Mouse (Mus musculus) granulocyte monocyte progenitor cell, adult 5-6 weeks (primary cell): ENCODE measurements around the gene Rasl11b. TPM values are rescaled to one million over a fixed set of nuclear protein-coding genes. Genes with fewer than 3 reads are reported as not detected.

Experiments used
- ATAC-seq: replicated peaks from 2 replicates; pipeline ENCODE4 v1.8.0; 2016; ENCODE audit warnings: mild to moderate bottlenecking, moderate TSS enrichment, inconsistent platforms; ENCODE audit not compliant: poor library complexity, severe bottlenecking
- total RNA-seq, 2 experiments: library from RNA; stranded (forward) in 1 of 2; stranded (reverse) in 1 of 2; fragments of 200-712, 200-1000 nt in 1 of 2; fragments of >200 nt in 1 of 2; fragmentation: Nextera tagmentation in 1 of 2; gene quantifications; 2 replicates each; pipeline ENCODE4 v1.2.3; 2014 to 2017

Rasl11b gene
- not detected in 2 replicates for total RNA-seq (2014; fragmentation: Nextera tagmentation)
- 0.99 and 1.8 TPM in 2 replicates for total RNA-seq (2017)

DNA sequence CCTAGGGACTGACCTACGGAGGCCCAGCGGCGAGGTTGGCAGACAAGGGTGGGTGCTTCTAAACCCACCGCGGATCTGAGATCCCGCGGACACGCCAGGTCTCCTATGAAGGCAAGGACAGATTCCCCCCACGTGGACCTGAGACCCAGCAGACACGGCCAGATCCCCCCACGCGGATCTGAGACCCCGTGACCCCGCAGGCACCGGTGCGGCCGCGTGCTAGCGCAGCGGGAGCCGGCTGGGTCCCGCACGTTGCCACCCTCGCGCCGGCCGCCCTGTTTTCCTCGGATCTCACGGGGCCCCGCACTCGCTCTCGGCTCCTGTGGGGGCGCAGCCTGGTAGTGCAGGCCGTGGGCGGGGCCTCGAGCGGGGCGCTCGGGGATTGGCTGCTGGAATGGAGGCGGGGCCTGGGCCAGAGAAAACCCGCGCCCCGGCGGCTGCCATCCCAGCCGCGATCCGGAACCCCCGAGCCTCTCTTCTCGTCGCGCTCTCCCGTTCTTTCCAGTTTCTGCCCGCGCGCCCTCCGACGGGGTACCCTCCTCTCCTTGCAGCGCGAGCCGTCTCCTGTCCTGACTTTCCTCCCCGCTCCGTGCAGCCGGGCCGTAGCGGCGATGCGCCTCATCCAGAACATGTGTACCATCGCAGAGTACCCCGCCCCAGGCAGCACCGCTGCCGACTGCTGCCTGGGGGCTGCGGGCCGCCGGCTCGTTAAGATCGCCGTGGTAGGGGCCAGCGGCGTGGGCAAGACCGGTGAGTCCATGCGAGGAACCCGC lies at the start of gene Rasl11b:
Rasl11b (plus strand) TSS at position 446 of the 773 bp plus-strand sequence.
- peak; percentile 98 for ATAC-seq

DNA sequence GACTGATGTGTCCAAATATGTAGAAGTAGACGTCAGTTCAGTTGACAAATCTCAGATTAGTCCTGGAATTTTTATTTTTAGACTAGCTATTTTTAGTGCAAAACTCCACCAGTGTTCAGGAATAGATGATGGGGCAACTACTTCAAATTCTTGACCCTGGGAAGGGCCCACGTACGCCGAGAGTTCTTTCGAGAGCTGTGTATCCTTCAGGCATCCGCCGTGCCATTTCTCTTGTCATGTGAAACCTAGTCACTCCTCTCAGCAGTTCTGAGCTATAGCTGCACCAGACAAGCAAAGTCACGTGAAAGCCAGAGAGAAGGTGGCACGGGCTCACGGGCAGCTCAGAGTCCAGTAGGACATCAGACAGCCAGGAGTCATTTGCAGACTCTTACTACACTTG lies 47.5 kb upstream of the Rasl11b start:
- no peak for ATAC-seq

DNA sequence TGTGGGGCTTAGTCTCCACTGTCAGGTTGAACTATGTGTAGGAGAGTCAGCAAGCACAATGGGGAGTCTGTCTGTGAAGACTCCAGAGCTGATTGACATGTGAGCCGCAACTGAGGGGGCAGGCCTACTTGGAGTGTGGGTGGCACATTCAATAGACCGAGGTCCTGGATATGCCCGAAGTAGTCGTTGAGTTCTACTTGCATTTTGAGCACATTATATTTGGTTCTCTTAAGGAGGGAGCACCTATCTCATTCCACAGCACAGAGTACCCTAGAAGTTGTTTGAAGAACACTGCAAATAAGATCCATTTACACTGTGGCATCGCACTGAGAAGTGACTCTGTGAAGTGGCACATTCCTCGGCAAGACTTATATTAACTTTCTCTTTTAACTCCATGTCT lies 45.1 kb upstream of the Rasl11b start:
- no peak for ATAC-seq

DNA sequence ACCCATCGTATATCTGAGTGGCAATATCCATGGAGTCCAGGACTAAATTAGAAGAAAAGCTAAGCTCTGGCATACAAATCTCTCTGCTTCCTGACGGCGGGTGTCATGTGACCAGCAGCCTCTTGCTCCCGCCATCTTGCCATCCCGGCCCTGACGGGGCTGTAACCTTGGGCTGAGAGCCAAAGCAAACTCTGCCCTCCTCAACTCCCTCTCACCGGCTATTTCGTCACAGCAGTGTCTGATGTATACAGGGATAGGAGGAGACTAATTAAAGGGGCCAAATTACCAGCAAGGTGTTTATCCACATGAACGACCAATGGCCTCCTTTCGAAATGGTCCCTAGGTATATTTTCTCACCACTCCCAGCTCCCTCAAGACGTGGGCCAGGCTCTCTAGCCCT lies 43.3 kb upstream of the Rasl11b start:
- ATAC-seq = no peak

DNA sequence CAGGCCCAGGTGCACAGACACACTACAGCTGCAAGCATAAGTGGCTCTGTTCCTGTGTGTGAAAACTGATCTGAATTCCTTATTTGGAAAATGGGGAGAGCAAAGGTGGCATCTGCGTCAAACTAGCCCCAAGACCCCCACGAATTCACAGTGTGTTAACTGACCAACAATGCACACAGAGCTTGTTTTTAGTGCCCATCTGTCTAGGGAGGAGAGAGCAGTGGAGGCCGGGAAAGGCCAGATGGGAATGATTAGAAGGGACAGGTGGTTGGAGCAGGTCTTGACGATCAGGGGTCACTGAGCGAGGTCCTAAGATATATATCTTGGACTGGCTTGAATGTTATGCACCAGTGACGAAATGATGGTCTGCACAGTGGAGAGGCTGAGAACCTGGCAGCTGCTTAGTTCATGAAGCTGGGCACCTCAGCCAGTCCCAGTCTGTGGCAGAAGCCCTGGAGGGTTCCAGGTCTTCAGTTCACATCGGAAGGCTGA lies 39.2 kb upstream of the Rasl11b start:
- no peak for ATAC-seq

GRCm38 (mm10) chr5:74158929-74159632 lies 36.0 kb upstream of the Rasl11b start:
- ATAC-seq = no peak

DNA sequence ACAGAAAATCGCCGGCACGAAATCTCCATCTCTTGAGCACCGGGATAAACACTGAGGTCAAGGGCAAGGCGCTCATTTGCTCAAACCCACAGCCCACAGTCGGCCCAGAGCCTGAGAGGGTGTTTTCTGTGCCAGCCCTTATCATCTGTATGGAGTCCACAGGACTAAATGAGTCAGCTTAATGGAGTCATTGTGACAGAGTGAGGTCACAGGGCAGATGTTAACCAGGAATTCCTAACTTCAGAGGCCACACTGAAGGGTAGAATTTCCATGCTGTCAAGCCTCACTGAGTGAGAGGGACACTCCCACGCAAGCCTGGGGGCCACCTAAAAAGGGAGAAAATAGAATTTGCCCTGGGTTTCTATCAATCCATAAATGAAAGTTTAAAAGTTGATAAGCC lies 35.2 kb upstream of the Rasl11b start:
- ATAC-seq = no peak

DNA sequence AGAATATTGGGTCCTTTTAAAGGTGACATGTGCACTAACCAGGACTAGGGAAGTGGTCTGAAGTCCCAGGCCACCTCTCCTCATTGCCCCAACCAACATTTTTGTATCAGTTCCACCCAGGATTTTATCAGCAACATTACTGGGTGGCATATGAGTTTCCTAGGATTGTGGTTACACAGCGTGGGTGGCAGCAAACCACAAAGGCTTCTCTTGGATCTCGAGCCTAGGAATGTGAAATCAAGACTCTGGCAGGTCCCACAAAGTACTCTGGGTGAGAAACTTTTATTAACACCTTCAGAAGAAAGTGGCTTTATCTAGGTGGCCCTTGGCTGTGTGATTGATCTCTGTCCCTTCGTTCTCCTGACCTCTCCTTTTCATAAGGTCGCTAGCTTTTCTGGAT lies 34.7 kb upstream of the Rasl11b start:
- ATAC-seq = no peak

GRCm38 (mm10) chr5:74161297-74161926 lies 33.7 kb upstream of the Rasl11b start:
- ATAC-seq = no peak

- no peak for ATAC-seq
These were observed 33.1 kb upstream of the Rasl11b start for GRCm38 (mm10) chr5:74162013-74162412.

DNA sequence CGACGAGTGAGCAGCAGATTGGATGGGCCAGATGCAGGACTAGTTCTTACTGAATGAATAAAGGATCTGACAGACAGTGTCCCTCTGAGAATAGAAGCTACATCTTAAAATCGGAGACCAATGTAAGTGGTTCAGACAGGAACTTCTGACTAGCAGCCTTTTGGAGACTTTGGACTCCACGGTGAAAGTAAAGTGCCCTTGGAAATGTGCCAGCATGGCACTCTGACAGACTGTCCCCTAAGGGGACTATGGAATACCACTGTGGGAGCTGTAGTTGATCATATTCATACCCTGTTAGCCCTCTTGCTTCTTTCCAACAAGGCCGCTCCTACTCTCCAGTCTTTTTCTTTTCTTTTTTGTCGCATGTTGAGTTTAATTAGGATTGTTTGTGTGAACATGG lies 31.9 kb upstream of the Rasl11b start:
- no peak for ATAC-seq

DNA sequence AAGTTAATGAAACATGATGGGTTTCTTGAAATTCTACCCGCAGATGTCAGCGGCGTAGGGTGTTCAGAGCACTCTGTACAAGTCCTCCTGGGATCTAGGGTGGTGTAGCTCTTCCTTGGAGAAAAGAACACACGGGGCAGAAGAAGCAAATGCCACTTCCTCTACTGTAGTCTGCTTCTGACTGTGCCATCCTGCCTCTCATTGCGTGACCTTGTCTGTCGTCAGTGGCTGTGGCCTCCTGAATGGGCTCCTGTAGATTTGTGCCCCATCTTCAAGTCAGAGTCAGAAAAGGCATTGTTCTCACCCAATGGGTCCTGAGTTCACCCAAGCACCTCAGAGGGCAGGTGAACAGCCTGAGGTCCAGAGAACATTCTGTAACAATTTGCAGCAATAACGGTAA lies 30.5 kb upstream of the Rasl11b start:
- ATAC-seq = peak; percentile 43

GRCm38 (mm10) chr5:74166642-74167041 lies 28.4 kb upstream of the Rasl11b start:
- peak; percentile 75 for ATAC-seq

GRCm38 (mm10) chr5:74168085-74168484 lies 27.0 kb upstream of the Rasl11b start:
- no peak for ATAC-seq

GRCm38 (mm10) chr5:74171768-74172167 lies 23.3 kb upstream of the Rasl11b start:
- no peak for ATAC-seq

DNA sequence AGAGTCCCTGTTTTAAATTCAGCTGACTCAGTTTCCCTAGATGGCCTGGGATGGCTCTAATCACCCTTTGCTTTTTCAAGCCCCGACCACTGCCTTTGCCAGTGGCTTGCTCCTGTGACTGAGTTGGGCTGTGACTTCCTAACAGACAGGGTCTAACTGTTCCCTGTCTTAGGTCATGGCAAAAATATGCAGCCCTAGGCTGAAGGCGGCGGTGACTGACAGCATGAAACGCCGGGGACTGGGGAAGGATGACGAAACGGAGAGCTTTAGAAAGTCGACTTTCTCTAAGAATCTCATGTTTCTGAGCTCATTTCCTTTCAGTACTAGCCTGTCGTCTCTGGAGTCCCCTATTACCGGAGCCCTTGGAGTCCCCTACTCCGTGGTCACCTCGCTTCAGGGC lies 22.9 kb upstream of the Rasl11b start:
- no peak for ATAC-seq

DNA sequence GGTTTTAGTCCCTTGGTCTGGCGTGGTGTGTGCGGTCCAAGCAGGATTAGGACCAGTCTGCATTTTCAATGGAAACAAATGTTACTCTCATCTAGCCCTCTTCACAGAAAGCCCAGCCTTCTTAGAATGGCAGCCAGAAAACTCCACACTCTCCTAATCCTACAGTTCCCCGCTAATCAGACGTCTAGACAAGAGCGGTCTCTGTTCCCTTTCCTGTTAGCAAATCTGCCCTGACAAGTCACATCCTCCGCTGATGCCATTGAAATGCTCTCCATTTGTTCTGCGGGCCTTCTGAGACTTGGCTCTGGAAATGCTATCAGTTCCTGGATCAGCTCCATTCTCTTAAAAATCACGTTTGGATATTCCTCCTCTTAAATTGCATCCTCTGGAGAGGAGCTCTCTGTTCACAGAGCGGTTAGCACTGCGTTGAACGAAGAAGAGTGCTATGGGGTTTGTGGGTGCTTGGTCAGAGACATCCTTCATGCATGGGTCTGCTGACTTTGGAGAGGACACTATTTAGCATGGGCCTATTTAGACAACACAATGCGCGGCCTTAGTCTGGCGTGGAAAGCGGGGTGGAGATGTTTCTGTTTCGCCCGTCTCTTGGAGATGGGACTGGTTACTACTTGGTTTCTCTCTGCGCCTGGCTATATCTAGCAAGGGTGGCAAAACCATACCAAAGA lies 21.8 kb upstream of the Rasl11b start:
- ATAC-seq = no peak

DNA sequence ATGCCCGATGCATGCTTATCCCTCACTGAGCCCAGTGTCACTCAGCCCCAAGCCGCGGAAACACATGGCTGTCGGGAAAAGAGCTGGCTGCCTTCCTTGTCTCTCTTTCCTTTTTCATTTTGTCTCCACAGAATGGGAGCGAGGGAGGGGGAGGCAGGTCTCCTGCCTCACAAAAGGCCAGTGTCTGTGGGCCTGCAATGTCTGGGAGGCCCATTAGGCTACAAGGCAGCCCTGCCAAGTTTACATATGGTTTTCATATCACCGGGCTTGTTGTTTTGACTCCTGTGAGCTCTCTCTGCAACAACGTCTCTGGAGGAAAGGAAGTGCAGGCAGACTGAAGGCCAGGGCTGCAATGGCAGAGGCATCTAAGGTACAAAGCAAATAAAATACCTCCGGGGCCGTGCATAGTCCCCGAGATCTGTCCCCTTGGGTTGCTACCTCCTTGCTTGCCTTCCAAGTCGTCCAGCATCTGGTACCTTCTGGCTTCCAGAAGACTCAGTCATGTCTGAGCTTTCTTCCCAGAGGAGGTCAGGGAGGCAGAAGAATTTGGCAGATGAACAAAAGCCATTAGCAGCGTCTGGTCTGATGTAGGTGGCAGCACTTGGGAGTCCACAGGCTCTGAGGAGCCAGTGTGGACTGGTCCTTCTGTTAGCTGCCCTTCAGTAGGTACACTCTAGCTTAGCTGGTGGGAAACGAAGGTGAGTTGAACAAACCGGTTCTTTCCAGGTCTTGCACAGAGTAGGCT lies 19.4 kb upstream of the Rasl11b start:
- ATAC-seq = no peak

DNA sequence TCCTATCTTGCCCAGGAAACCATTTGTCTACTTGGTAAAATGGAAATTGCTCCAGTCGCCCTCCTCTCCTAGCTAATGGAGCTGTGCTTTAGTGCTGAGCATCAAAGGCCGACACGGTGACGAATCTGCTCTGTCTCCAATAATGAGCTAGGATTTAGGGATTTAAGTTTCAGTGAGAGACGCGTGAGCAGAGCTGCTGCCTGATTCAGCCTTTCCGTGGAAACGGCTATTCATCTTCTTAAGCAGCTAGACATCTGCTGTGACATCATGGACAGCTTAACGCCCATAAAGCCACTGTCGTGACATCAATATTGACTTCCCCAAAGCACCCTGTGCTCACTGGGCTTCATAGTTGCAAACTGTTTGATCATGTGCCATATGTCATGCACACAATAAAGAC lies 14.9 kb upstream of the Rasl11b start:
- no peak for ATAC-seq

DNA sequence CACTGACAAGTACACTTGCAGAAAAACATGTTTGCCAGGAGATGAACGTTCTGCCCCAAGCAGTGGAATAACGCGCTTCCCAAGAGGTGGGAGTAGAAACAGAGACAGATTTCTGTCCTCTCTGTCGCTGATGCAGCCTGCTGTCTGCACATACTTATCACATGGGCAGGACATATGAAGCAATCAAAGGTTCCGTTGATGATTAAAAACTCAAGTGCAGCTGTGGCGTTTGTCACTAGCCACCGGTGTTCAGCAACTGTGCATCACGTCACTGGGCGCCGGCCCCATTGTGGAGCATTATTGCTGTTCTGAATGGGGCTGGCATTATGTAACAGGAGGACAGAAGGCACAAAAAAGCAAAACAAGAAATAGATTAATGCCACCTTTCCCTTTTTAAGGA lies 12.0 kb upstream of the Rasl11b start:
- no peak for ATAC-seq
